Mouse (Mus musculus): ENCODE measurements at regions not wholly inside any gene's neighbourhood (a gene's known extent, or its start where the extent isn't known, plus 50 kb on each side); places are given as distances from the start of the nearest gene placed in this dataset.

- DNase-seq (ENCODE audit: low read depth, low spot score): no peak
Observed at GRCm38 (mm10) chr12:96748868-96749615, 1057.0 kb downstream of the Flrt2 start.

GRCm38 (mm10) chr12:96754714-96755113 is 1062.7 kb downstream of the Flrt2 start:
- no peak for DNase-seq (ENCODE audit: low read depth, low spot score)

GRCm38 (mm10) chr12:96763153-96763552 is 1071.1 kb downstream of the Flrt2 start:
- DNase-seq (ENCODE audit: low read depth, low spot score): no peak

- no peak for DNase-seq (ENCODE audit: low read depth, low spot score)
Observed at GRCm38 (mm10) chr12:96763621-96764020, 1071.6 kb downstream of the Flrt2 start.

GRCm38 (mm10) chr12:96764186-96764585 is 1072.2 kb downstream of the Flrt2 start:
- DNase-seq (ENCODE audit: low read depth, low spot score): no peak

- no peak for DNase-seq (ENCODE audit: low read depth, low spot score)
Observed at GRCm38 (mm10) chr12:96771222-96771621, 1079.2 kb downstream of the Flrt2 start.

GRCm38 (mm10) chr12:96821376-96821775 is 1129.3 kb downstream of the Flrt2 start:
- DNase-seq (ENCODE audit: low read depth, low spot score): no peak

- peak; percentile 5 for DNase-seq (ENCODE audit: low read depth, low spot score)
Observed at GRCm38 (mm10) chr12:96828415-96828814, 1136.4 kb downstream of the Flrt2 start.

Measured in brain, adult 2 months (tissue).